Mouse (Mus musculus) liver, embryonic 14.5 days (tissue): ENCODE measurements around the gene Mif4gd.

ENCODE experiments used
- CTCF ChIP-seq: IDR thresholded peaks from 2 replicates; pipeline ENCODE4 v1.5.1; 2016; ENCODE audit warnings: antibody characterized with exemption, low read depth, control low read depth
- EP300 ChIP-seq: IDR thresholded peaks from 2 replicates; pipeline ENCODE4 v1.6.1; 2016; ENCODE audit warnings: antibody characterized with exemption, low read depth

GRCm38 (mm10) chr11:115611173-115611572 is 1.6 kb downstream of the Mif4gd start:
- TF ChIP-seq CTCF: no peak
- no peak for TF ChIP-seq EP300
